Mouse (Mus musculus): ENCODE results near the gene Relb.

GRCm38 (mm10) chr7:19569647-19570046 is 59.6 kb downstream of the Relb start:
- TF ChIP-seq POLR2A (IDR thresholded peaks at IDR 0.05; ENCODE audit: low read depth, low read length): no peak
- no peak for TF ChIP-seq CTCF (IDR thresholded peaks at IDR 0.05; ENCODE audit: extremely low read depth, insufficient read length, insufficient replicate concordance, low read depth, low read length)
